Mouse (Mus musculus): ENCODE results near the gene Dag1. TPM values are rescaled to one million over a fixed set of nuclear protein-coding genes. Genes with fewer than 3 reads are reported as not detected.
A peak's percentile ranks its signal among the peaks of the same experiment; 100 is the strongest.

Dag1 gene
- polyA plus RNA-seq, 2 experiments from 2014 or later, result 2.1 to 3.3 TPM

DNA sequence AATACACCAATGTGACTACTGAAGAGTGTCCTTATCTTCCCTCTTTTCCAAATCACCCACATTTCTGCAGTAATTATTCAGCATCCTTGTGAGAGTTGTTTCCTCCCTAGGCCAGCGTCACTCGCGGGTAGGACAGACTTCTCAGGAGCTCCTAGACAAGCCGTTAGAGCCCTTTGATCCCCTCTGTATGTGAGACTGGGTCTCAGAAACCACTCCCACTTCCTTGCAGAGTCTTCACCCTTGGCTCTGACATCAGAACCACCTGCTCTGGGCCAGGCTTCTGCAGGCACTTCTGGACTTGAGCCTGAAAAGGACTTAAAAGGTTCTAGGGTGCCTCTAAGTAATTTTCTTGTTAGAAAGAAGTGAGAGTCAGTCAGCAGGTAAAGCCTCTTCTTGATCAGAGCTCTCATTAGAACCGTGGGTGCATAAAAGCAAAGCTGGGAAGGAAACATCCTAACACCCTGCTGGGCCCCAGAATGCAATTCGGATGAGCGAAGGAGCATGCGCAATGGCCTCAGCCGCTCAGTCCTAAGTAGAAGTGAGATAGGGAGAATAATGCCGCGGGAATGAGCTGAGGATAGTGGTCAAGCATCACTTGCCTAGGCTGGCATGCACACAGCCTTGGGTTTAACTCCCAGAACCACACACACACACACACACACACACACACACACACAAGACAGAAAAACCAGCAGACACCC is 80.8 kb downstream of the Dag1 start:
- no peak for ATAC-seq

DNA sequence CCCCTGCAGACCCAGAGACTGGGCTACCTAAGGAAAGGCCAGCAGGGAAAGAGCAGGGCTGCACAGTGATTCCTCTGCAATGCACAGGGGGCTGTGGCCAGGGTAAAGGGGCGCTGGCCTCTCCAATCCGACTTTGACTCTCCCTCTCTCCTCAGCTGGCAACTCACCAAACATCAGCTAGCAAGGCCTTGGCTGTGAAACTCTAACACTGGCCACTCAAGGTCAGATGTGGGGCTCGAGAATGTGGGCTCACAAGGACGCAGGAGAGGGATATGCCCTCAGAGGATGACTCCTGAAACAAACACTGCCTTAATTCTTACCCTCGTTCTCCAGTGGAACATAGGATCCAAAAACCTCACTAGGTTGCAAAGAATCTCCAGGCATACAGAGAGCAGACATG is 85.4 kb downstream of the Dag1 start:
- no peak for ATAC-seq

DNA sequence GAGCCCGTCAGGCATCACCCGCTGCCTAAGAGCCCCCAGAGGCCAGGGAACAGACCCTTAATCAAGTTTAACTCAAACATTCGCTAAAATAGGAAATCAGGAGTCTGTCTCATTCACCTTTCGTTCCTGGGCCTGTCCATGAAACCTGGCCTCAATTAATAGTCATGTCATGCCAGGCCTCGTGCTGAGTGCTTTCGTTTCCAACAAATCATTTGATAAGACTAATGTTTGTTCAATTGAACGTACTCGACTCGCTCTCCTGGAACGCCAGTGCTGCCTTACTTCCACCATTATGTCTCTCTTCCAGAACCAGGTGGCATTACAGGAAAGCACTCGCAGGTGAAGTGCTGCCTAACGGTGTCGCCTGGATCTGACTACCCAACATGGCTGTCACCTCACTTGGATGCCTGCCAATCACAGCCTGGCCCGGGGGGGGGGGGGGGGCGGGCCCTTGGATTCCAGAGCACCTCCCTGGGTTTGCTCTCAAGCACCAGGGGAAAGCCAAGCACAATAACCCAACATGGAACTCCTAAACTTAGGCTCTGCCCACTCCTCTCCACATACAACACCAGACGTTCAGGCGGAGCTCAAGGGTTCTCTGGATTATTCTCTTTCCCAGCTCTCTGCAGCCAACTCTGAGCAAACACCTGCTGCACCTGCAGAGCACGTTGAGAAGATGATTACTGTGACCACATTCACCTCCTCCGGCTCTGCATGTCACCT is 88.5 kb downstream of the Dag1 start:
- ATAC-seq, result no peak

DNA sequence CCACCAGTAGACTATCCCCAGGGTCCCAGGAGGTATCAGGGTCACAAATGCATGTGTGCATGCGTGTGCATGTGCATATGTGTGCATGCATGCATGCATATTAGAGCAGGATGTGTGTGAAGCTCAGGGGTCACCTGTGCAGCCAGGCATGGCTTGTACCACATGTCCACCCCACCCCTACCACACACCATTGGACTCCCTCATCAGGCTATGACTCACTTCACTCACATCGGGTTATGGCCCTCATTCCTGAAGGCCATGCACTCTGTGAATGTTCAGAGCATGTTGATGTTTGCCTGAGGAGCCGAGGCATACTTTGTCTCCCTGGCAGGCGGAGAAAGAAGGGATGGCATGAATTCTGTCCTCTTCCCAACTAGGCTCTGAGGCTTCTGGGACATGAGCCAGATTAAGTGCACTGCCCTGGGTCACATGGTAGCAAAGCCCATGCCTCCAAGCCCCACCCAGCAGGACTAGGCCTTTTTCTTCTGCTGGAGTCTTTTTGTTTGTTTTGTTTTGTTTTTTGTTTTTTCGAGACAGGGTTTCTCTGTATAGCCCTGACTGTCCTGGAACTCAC is 90.9 kb downstream of the Dag1 start:
- no peak for ATAC-seq

DNA sequence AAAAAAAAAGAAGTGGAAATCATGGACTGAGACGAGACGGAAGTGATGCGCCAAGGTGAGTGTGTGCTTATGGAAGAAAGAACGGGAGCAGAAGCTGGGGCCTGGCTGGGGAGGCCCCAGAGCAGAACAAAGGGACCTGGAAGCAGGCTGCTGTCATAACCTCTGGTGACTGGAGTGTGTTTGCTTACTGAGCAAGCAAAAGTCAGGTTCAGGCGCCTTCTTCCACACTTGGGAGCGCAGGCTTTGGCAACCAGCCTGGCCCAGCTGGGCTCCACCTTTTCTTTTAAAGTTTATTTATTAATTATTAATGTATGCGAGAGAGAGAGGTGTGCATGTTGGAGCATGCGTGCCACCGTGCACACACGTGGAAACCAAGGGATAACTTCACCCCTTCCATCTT is 94.0 kb downstream of the Dag1 start:
- no peak for ATAC-seq

DNA sequence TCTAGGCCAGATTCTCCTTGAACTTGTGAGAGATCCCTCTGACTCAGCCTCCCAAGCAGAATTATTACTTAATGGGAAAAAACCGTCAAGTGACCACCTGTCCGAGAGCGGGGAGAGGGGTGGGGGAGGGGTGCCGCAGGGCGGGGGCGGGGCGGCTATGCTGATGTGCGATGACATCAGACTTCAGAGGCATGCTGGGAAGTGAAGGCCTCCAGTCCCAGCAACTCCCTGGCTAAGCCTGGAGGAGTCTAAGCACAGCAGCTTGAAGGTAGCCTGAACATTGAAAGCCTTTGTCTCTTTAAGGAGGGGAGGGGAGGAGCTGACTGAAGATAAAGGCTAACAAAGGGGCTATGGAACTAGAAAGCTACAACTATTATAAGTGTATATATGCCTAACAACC is 98.6 kb downstream of the Dag1 start:
- no peak for ATAC-seq

DNA sequence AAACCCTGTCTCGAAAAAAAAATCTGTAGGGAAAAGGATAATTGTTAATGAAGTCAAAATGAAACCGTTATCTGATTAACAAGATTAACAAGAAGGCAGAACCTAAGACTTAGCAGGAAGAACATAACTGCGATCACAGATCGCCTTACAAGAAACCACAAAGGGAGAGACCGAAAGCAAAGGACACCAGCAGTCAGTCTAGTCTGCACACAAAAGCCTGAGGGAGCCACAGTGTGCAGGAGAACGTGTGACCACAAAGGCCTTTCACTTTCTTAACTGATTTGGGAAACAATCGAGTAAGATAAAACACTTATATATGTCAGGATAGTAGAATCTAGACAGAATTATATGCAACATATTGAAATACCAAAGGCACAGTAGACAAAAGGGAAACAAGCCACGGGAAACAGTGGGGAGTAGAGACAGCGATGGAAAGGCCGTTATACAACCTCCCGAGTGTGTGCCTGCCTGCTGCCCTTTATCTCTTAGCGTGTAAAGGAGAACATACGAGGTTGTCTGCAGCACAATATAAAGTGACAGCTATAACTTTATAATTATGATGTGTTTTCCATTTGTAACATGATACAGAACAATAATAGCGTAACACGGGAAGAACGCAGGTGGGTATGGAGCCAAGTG is 100.0 kb downstream of the Dag1 start:
- peak; percentile 54 for ATAC-seq

DNA sequence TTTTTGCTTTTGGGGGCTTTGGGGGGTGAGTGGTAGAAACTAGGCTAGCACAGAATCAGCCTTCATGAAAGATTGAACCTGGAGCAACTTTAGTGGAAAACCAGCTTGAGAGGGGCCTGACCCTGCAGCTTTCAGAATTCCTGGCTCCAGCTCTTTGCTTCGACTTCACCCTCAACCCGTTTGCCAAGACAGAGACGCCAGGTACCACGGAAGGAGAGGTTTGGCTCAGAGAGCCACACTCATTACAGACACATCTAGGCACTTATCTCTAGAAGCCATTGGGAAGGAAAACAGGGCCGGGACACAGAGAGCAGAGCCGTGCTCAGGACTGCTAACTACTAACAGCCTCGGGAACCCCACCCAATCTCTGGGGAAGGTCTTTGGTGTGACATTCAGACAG is 105.9 kb downstream of the Dag1 start:
- ATAC-seq, result no peak

DNA sequence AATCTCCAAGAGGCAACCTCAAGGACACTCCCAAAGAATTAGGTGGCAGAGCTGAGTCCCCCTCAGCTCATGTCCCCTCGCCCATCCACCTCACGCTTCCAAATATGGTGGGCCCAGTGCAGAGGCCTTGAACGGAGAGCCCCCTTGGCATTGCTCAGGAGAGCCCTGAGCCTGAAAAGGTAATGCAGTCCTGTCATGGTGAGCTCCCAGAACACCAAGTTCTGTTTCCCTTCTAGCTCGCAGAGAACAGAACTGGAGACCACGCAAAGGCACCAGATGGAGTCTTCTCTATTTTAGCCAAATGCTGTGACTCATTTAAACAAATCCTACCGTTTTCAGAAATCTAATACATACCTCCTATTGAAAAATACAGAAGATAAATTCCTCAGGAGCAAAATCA is 106.3 kb downstream of the Dag1 start:
- ATAC-seq, result no peak

DNA sequence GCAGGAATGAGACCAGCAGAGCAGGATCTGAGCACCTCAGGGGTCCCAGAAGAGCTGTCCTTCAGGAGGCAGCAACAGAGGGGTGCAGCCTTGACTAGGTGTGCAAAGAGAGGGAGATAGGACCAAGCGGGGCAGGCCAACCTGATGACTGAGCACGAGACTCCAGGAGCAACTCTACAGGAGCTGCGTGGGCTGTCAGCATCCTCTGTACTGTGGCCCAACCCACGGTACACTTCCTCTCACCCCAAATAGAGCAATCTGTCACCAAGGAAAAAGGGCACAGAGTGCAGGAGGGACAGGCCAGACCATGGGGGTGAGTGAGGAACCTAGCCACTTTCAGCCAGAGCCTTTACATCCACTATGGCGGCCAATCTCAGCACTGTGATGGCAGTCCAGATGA is 107.0 kb downstream of the Dag1 start:
- ATAC-seq, result peak; percentile 65

DNA sequence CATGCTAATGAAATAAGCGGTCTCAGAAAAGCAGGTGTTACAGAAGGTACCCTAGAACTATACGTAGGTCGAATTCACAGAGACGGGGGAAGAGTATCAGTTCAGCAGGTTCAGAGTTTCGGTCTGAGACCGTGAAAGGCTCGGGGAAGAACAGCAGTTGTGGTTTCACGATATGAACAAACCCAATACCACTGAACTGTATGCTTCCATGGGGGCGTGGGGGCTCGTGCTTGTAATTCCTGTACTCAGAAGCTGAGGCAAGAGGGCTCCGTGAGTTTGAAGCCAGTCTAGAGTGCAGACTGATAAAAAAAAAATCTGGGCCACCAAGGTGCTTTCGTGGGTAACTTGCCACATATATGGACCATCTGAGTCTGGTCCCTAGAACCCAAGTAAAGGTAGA is 108.9 kb downstream of the Dag1 start:
- peak; percentile 46 for ATAC-seq

Other genes with a start within 250 kb of the Dag1 start
- gene Gmppb, start 214.7 kb downstream of the Dag1 start, polyA plus RNA-seq (2017; shearing (Covaris generic)), result 10 to 100 TPM; 12.9 to 22.2 TPM
- 1 to 10 TPM; 1.3 to 3.3 TPM for gene Amigo3, start 210.8 kb downstream of the Dag1 start, polyA plus RNA-seq (2017; shearing (Covaris generic))
- under 1 TPM; 0.40 to 0.48 TPM for gene Mst1, start 183.5 kb downstream of the Dag1 start, polyA plus RNA-seq (2017; shearing (Covaris generic))
- 10 to 100 TPM; 49.9 to 75.8 TPM for gene Rnf123, start 180.6 kb downstream of the Dag1 start, polyA plus RNA-seq (2017; shearing (Covaris generic))
- gene Apeh, start 169.4 kb downstream of the Dag1 start, polyA plus RNA-seq (2017; shearing (Covaris generic)), result 10 to 100 TPM; 39.4 to 45.0 TPM
- under 1 TPM; 0.33 to 0.73 TPM for gene Bsn, start 73.6 kb downstream of the Dag1 start, polyA plus RNA-seq (2017; shearing (Covaris generic))
- gene Nicn1, start 26.5 kb upstream of the Dag1 start, polyA plus RNA-seq (2017; shearing (Covaris generic)), result 1 to 10 TPM; 2.8 to 3.0 TPM
- gene Amt, start 32.9 kb upstream of the Dag1 start, polyA plus RNA-seq (2017; shearing (Covaris generic)), result under 1 TPM; 0.29 to 0.58 TPM
- gene Rhoa, start 42.2 kb upstream of the Dag1 start, polyA plus RNA-seq (2017; shearing (Covaris generic)), result 100 to 1,000 TPM; 294 to 378 TPM
- 10 to 100 TPM in 1 of 2 experiments, 1 to 10 TPM in 1; 9.7 to 13.5 TPM for gene Tcta, start 42.2 kb upstream of the Dag1 start, polyA plus RNA-seq (2017; shearing (Covaris generic))
- 100 to 1,000 TPM; 573 to 811 TPM for gene Gpx1, start 74.9 kb upstream of the Dag1 start, polyA plus RNA-seq (2017; shearing (Covaris generic))
- 100 to 1,000 TPM in 1 of 2 experiments, 10 to 100 TPM in 1; 98.8 to 127 TPM for gene Usp4, start 83.9 kb upstream of the Dag1 start, polyA plus RNA-seq (2017; shearing (Covaris generic))
- under 1 TPM; 0.57 to 0.61 TPM for gene 1700102P08Rik, start 128.8 kb upstream of the Dag1 start, polyA plus RNA-seq (2017; shearing (Covaris generic))
- not detected for gene Ccdc36, start 164.5 kb upstream of the Dag1 start, polyA plus RNA-seq (2017; shearing (Covaris generic))
- gene BC048562, start 172.5 kb upstream of the Dag1 start, polyA plus RNA-seq (2017; shearing (Covaris generic)), result not detected
- gene Ccdc71, start 196.6 kb upstream of the Dag1 start, polyA plus RNA-seq (2017; shearing (Covaris generic)), result 10 to 100 TPM; 22.5 to 31.5 TPM
- gene Klhdc8b, start 197.6 kb upstream of the Dag1 start, polyA plus RNA-seq (2017; shearing (Covaris generic)), result 1 to 10 TPM; 1.6 to 2.1 TPM
- gene Lamb2, start 215.8 kb upstream of the Dag1 start, polyA plus RNA-seq (2017; shearing (Covaris generic)), result under 1 TPM; 0.15 to 0.25 TPM
- 10 to 100 TPM; 14.6 to 18.3 TPM for gene Usp19, start 226.6 kb upstream of the Dag1 start, polyA plus RNA-seq (2017; shearing (Covaris generic))
- 100 to 1,000 TPM; 131 to 141 TPM for gene Qars, start 243.7 kb upstream of the Dag1 start, polyA plus RNA-seq (2017; shearing (Covaris generic))

Measured in activated CD4-positive, CD25-positive, alpha-beta regulatory T cell, adult 4 months (primary cell).